Mouse (Mus musculus) right cerebral cortex, postnatal 10 days (tissue): ENCODE results near the gene Gm572.
A peak's percentile ranks its signal among the peaks of the same experiment; 100 is the strongest.

Source experiments
- DNase-seq, 2 experiments: peaks; one replicate each; pipeline ENCODE4 v3.0.0; 2021; ENCODE audit warnings: low spot score in 2 of 2

Gm572 gene

DNA sequence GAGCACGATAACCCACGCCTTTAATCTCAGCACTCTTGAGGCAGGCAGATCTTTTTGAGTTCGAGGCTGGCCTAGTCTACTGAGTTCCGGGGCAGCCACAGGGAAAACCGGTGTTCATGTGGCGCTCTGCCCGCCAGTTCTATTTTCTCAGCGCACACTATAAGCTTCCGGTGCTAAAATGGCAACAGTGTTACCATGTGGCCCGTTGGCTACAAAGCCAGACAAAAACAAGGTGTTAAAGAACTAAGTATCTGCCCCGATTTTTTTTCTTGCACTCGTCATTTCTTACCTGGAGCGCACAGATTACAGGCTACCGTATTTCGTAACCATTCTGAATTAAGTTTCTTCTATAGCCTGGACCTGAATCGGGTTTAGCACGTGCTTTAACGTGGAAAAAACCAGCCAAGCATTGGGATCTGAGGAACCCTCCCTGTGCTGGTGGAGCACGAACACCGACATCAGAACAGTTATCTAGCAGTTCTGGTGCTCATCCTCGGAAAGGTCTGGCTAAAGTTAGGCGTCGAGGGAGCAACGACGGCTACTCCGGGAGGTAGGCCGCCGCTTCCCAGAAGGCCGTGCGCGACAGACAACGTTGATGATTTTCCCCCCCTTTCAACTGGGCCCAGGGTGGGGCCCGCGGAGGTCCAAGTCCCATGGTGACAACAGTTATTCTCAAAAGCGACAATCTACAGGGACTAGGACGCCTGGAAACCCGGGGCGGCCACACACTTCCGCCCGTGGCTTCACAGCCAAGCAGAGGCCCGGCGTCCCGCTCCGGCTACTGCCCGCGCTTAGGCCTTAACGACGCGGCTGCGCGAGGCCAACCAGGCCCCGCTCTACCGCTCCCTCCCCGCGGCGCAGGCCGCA, 17.1 kb upstream of the Gm572 start:
- DNase-seq, result peak in 1 of 2 experiments; percentile 52

GRCm38 (mm10) chr4:148626623-148627185, 16.4 kb upstream of the Gm572 start, which contains the start of gene Tardbp:
Gene Tardbp (minus strand): TSS chr4:148627019.
- DNase-seq, result peak; percentile 96 to 97

DNA sequence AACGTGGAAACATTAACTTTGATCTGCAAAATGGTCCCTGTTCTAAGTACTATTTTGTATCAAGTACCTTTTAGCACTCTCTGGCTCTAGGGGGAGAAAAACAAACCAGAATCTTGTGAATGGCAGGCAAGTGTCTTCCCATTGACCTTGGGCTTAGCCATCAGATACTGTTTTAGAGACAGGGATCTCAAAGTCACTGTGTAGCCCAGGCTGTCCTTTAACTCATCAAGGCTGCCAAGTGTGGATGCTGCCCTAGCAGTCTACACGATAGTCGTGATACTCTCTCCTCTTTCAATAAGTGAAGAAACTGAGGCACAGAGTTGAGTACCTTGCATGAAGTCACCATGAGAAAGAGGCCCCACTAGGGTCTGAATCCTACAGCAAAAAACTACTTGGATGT, 15.9 kb upstream of the Gm572 start:
- no peak for DNase-seq

DNA sequence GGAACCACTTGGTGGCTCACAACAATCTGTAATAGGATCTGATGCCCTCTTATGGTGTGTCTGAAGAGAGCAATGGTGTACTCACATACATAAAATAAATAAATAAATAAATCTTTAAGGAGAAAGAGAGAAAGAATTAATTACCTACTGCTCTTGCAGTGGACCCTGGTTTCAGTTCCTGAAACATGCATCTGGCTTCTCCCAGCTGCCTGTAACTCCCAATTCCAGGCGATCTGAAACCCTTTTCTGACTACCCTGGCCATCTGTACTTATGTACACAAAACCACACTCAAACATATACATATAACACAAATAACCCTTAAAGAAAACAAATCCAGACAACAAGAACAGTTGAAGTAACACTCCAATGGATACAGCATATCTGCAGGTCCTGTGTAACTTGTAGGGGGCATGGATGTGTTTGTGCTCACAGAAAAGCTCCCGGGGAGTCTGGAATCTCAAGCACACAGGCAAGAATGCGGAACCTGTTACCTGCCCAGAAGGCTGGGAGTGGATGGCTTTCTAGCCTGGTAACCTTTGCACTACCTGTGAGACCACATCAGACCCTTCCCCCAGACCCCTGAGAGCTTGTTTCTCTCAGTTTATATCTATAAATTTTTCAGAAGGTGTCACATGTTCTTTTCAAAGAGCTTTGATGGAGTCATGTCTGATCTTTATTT, 11.0 kb upstream of the Gm572 start:
- no peak for DNase-seq

- DNase-seq, result no peak
Observed at GRCm38 (mm10) chr4:148633395-148634061, 9.6 kb upstream of the Gm572 start.

- DNase-seq, result no peak
Observed at GRCm38 (mm10) chr4:148635309-148635708, 7.8 kb upstream of the Gm572 start.

DNA sequence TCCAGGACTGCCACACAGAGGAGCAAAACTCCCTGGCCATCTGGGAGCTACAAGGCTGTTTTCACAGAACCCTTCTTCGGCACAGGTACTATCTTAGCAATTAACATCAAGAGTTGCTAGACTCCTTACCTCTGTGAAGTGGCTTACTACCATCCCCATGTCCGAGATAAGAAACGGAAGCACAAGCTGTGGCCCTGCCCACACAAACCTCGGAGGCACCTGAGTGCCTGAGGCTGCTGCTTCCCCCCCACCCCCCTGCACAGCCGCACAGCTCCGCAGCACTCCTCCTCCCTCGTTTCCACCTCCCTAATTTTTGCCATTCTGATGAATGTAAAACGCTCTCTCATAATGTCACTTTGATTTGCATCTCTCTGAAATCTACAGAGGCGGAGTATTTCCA, 4.8 kb upstream of the Gm572 start:
- DNase-seq, result no peak

DNA sequence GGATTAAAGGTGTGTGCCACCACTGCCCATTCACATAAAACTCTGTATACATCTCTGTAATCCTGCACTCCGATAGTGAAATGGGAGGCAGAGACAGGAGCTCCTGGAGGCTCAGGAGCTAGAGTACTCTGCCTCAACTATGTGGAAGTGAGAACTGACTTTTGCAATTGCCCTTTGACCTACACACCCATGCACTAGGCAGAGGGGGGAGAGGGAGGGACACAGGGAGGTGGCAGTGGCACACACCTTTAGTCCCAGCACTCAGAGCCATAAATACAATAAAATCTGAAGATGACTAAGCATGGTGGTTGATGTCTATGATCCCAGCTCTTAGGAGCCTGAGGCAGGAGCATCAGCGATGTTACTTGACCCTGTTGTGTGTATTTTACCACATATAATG, 3.7 kb upstream of the Gm572 start:
- DNase-seq, result no peak

GRCm38 (mm10) chr4:148641121-148641520, 2.0 kb upstream of the Gm572 start:
- DNase-seq, result no peak

DNA sequence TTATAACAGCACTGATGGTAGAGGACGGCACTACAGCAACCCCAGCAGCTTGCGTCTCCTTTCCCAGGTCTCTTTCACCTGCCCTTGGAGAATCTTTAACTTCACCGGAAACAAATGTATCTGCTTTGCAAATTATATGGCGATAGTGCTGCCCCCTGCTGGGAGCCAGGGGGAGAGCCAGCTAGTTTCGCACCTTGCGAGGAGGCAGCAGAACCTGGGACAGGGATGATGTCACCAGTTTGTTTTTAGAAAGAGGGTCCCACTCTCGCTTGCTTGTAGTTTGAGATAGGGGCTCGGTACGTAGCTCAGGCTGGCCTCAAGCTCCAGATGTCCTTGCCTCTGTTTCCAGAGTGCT, 1.0 kb downstream of the Gm572 start:
- peak in 1 of 2 experiments; percentile 70 for DNase-seq

DNA sequence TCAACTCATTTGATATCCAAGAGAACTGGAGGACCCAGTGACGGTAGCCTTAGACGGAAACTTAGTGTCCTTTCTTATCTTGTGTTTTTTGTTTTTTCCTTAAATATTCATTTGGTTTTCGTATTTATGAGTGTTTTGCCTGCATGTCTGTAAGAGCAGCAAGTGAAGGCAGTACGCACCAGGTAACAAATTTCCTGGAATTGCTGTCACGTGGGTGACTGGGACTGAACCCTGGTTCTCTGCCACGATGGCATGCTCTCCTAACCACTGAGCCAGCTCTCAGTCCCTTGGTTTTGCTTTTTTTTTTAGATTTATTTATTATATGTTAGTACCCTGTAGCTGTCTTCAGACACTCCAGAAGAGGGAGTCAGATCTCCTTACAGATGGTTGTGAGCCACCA, 1.8 kb downstream of the Gm572 start:
- DNase-seq, result no peak

DNA sequence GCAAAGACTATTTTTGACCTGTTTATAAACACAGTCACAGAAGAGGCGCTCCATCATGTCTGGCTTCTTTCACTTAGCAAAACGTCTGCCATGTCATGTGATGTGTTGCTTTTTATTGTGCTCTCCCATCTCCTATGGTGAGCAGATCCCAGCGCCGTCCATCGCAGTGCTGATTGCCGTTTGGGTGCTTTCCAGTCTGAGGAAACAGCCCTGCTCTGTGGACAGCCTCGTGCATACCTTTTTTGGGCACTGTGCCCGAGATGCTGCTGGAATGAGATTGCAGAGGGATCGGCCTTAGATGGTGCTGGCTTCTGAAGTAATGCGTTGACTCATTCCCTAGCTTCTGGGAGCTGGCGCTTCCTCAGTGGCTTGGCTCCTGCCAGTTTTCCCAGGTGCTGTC, 3.5 kb downstream of the Gm572 start:
- peak; percentile 43 to 48 for DNase-seq

DNA sequence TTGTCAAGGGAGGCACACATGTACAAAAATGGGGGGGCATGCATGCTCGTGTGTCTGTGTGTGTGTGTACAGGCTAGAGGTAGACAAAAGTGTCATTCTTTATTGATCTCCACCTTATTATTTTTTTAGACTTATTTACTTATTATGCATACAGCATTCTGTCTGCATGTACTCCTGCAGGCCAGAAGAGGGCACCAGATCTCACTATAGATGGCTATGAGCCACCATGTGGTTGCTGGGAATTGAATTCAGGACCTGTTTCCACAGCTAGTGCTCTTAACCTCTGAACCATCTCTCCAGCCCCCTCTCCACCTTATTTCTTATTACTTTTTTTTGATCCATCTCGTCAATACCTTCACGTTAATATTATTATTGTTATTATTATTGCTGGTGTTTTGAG, 6.2 kb downstream of the Gm572 start:
- no peak for DNase-seq

DNA sequence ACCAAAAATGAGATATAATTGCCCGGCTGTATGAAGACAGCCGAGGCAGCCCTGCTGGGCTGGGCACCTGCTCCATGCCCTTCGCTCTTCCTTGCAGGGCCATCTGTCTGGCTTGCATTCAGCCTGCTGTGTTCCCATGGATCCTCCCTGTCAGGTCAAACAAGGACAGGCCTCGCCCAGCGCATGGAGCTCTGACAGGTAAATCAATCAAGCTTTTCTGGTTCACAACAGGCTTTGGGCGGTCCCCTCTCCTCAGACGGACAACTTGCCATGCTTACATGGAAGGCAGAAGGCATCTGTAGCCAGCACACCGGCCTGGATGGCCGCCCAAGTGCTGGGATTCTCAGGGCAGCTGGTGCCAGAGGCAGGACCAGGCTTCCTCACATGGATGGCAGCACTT, 7.9 kb downstream of the Gm572 start:
- DNase-seq, result no peak

- peak in 1 of 2 experiments; percentile 40 for DNase-seq
Observed at GRCm38 (mm10) chr4:148654701-148655398, 11.7 kb downstream of the Gm572 start.

- DNase-seq, result no peak
Observed at GRCm38 (mm10) chr4:148656691-148657258, 13.7 kb downstream of the Gm572 start.

- DNase-seq, result no peak
Observed at GRCm38 (mm10) chr4:148657776-148658175, 14.7 kb downstream of the Gm572 start.

DNA sequence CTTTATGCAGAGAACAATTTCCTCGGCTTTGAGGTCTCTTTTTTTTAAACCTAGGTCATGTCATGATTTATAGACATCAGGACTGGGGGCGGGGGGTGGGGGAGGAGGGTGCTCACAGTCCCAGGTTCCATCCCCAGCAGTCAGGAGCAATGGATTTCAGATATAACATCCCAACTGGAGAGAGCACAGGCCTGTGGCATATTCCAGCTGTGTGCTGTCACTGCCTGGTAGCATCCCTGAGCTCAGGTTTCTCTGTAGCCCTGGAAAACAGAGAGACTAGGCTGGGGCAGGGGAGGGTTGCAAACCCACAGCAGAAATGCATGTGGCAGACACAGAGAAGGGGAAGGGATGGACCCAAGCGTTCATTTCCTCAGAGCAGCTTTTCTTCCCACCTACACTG, 17.1 kb downstream of the Gm572 start:
- DNase-seq, result no peak

DNA sequence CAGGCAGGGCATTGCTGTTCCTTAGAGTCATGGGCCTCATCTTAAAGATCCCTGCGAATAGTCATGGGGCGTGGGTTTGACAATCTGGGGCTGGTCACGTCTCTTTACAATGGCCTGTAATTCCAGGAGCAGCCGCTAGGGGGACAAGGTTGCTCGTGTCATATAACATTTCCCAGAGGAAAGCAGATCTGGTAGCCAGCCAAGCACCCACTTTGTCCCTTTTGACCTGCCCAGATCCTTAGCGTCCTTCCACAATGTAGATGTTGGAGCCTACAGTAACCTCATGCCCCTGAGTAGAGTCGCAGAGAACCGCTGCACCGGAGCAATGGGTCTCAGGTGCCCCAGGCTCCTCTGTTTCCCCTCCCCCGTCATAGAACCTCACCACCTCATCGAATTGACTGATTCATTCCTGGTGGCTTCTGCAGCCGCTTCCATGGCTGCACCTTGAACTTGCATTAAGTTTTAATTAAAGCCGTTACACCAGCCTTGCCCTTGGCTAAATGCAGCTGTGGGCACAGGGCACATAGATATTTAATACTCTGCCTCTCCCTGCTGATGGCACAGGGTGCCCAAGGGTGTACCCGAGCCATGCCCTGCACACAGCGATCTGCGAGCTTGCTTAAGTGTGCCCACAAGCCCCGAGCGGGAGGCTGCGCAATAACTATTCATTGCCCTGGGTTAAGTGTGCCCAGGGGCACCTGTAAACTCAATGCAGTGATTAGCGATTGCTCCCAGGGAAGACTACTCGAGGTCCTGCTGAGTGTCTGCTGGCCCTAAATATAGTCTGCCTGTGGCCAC, 19.2 kb downstream of the Gm572 start:
- DNase-seq, result peak; percentile 46 to 64

GRCm38 (mm10) chr4:148663326-148663725, 20.2 kb downstream of the Gm572 start:
- DNase-seq, result no peak

- no peak for DNase-seq
Observed at GRCm38 (mm10) chr4:148664021-148664420, 20.9 kb downstream of the Gm572 start.
